Mouse (Mus musculus) testis, adult 2 months (tissue): ENCODE data around the gene Nr1d1.

Source experiments
- CTCF ChIP-seq: fragments of 200-500 bp; IDR thresholded peaks from 2 replicates; pipeline ENCODE4 v1.5.1; 2012; ENCODE audit warnings: low read depth, mild to moderate bottlenecking, inconsistent platforms, low read length, moderate library complexity; ENCODE audit not compliant: control insufficient read depth, insufficient read depth, insufficient replicate concordance
- POLR2A ChIP-seq: fragments of 200-500 bp; IDR thresholded peaks from 2 replicates; pipeline ENCODE4 v1.6.1; 2012; ENCODE audit warnings: low read depth, mild to moderate bottlenecking, inconsistent platforms, low read length, moderate library complexity; ENCODE audit not compliant: control insufficient read depth

DNA sequence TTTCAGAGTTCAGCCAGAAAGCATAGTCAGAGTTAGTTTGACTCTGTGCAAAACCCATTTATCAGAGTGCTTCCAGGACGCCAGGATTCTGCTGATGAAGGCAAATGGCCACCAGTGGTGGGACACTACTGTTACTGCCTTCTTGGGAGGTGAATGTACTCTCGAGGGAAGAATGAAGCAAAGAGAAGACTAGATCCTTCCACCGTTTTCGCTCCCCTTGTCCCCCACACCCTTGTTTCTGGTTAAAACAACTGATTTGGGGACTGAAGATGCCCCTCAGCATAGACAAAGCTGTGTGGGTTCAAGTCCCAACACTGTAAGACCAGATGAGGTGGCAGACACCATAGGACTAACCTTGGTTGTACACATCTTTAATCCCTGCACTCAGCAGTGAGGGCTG, 9.0 kb upstream of the Nr1d1 start:
- TF ChIP-seq POLR2A = no peak
- no peak for TF ChIP-seq CTCF
